Mouse (Mus musculus): ENCODE measurements around the gene Prdm8. TPM values are rescaled to one million over a fixed set of nuclear protein-coding genes. Genes with fewer than 3 reads are reported as not detected.

Prdm8 gene
- not detected for polyA plus RNA-seq (2017; shearing (Covaris generic))

GRCm38 (mm10) chr5:98167180-98167824 lies at the start of gene Prdm8:
Gene Prdm8 (plus strand): TSS chr5:98167198.

Other genes starting within 250 kb of the Prdm8 start
- 32.7 TPM for gene Antxr2, start 136.2 kb upstream of the Prdm8 start, polyA plus RNA-seq (2017; shearing (Covaris generic))
- gene Fgf5, start 87.0 kb downstream of the Prdm8 start, polyA plus RNA-seq (2017; shearing (Covaris generic)) = not detected
- not detected for gene Cfap299, start 162.1 kb downstream of the Prdm8 start, polyA plus RNA-seq (2017; shearing (Covaris generic))

All from activated CD4-positive, CD25-positive, alpha-beta regulatory T cell, adult 9 weeks (primary cell).